Mouse (Mus musculus) lung, embryonic 16.5 days (tissue): Measurements from ENCODE around the gene Gm47995. TPM values are rescaled to one million over a fixed set of nuclear protein-coding genes. Genes with fewer than 3 reads are reported as not detected.
"Not testable (repeated sequence)": the region's sequence is repeated elsewhere in the genome, so short reads cannot be mapped to it uniquely, and the experiment has no call there.

Experiments
- ATAC-seq: fragments of 200-750 bp; cut with Nextera tagmentation; 2 replicates; pipeline ENCODE4 v1.8.0; 2017; ENCODE audit warnings: low read depth, mild to moderate bottlenecking, moderate library complexity
- H3K27ac ChIP-seq: fragments of 300-500 bp; sonication (generic); 2 replicates; pipeline ENCODE4 v1.5.1; 2014; ENCODE audit warnings: mild to moderate bottlenecking, control low read depth, low read length
- H3K27me3 ChIP-seq: fragments of 300-500 bp; sonication (generic); 2 replicates; pipeline ENCODE4 v1.6.1; 2014; ENCODE audit warnings: low read depth, low read length, mixed read lengths; ENCODE audit not compliant: control insufficient read depth, insufficient read depth
- H3K36me3 ChIP-seq: fragments of 300-500 bp; sonication (generic); 2 replicates; pipeline ENCODE4 v1.6.1; 2014; ENCODE audit warnings: low read length; ENCODE audit not compliant: control insufficient read depth, insufficient read depth
- H3K4me1 ChIP-seq: fragments of 300-500 bp; sonication (generic); replicated peaks from 2 replicates; pipeline ENCODE4 v1.6.1; 2014; ENCODE audit warnings: low read length, mixed read lengths; ENCODE audit not compliant: control insufficient read depth, insufficient read depth
- H3K4me2 ChIP-seq: fragments of 300-500 bp; sonication (generic); 2 replicates; pipeline ENCODE4 v1.6.1; 2014; ENCODE audit warnings: low read depth, low read length, control low read depth
- H3K4me3 ChIP-seq: fragments of 300-500 bp; sonication (generic); 2 replicates; pipeline ENCODE4 v1.5.1; 2014; ENCODE audit warnings: mild to moderate bottlenecking, low read length, control low read depth
- H3K9ac ChIP-seq: fragments of 300-500 bp; sonication (generic); 2 replicates; pipeline ENCODE4 v1.6.1; 2014; ENCODE audit warnings: low read length, control low read depth
- H3K9me3 ChIP-seq: fragments of 300-500 bp; sonication (generic); 2 replicates; pipeline ENCODE4 v1.6.1; 2016; ENCODE audit warnings: low read length; ENCODE audit not compliant: control insufficient read depth
- WGBS: fragments of 180-500 bp; shearing (Covaris S2); extraction: QIAGEN DNeasy Blood & Tissue Kit; methylation state at CpG from one replicate; pipeline ENCODE4 v1.1.7; 2014; 5-methylcytosine and 5-hydroxymethylcytosine counted together
- polyA plus RNA-seq: library from polyadenylated mRNA; unstranded; fragments of >200 nt; fragmentation: Nextera tagmentation; extraction: Ambion mirVana; gene quantifications from 2 replicates; pipeline ENCODE4 v1.2.1, GENCODE M21; 2015

The Gm47995 gene
- polyA plus RNA-seq, result not detected in 2 replicates

GRCm38 (mm10) chr1:151198120-151198519, at the start of gene Gm47995:
Gene Gm47995, plus strand, starts transcription at chr1:151198448.
- not testable (repeated sequence) for H3K9ac ChIP-seq, ATAC-seq, H3K36me3 ChIP-seq, H3K4me2 ChIP-seq, H3K4me1 ChIP-seq, H3K27ac ChIP-seq, H3K27me3 ChIP-seq, H3K9me3 ChIP-seq, H3K4me3 ChIP-seq
- WGBS, result 64% methylated on average over 2 of the region's 4 CpGs

- Histone ChIP-seq H3K9ac (no peak overlapping the region), H3K36me3 (no peaks in the 10 kb centered on the region), H3K4me1 (no peaks in the 10 kb centered on the region), H3K4me2 (no peak overlapping the region), H3K27me3 (no peaks in the 10 kb centered on the region), H3K27ac (no peak overlapping the region), H3K4me3 (no peak overlapping the region), H3K9me3 (no peaks in the 10 kb centered on the region)
- WGBS, result 91% methylated on average over 7 of the region's 7 CpGs
- ATAC-seq, result no peak
These were observed 48.0 kb upstream of the Gm47995 start for GRCm38 (mm10) chr1:151150211-151150610.

GRCm38 (mm10) chr1:151151089-151151488, 47.2 kb upstream of the Gm47995 start:
- Histone ChIP-seq H3K9me3 (no peaks in the 10 kb centered on the region), H3K27me3 (no peaks in the 10 kb centered on the region), H3K9ac (no peak overlapping the region), H3K36me3 (no peaks in the 10 kb centered on the region), H3K4me1 (no peaks in the 10 kb centered on the region), H3K4me2 (no peak overlapping the region), H3K27ac (no peak overlapping the region), H3K4me3 (no peak overlapping the region)
- WGBS, result 69% methylated on average over 2 of the region's 2 CpGs
- ATAC-seq, result no peak

GRCm38 (mm10) chr1:151153056-151153652, 45.1 kb upstream of the Gm47995 start:
- H3K9ac ChIP-seq, result no peak overlapping the region
- WGBS, result 76% methylated on average over 6 of the region's 6 CpGs
- no peaks in the 10 kb centered on the region for H3K9me3 ChIP-seq
- H3K27me3 ChIP-seq, result no peaks in the 10 kb centered on the region
- no peak overlapping the region for H3K4me2 ChIP-seq
- H3K36me3 ChIP-seq, result no peaks in the 10 kb centered on the region
- H3K4me3 ChIP-seq, result no peak overlapping the region
- no peaks in the 10 kb centered on the region for H3K4me1 ChIP-seq
- H3K27ac ChIP-seq, result no peak overlapping the region
- no peak for ATAC-seq

- H3K4me1 ChIP-seq, H3K9ac ChIP-seq, H3K9me3 ChIP-seq, H3K4me2 ChIP-seq, H3K27me3 ChIP-seq, H3K27ac ChIP-seq, H3K4me3 ChIP-seq, ATAC-seq, H3K36me3 ChIP-seq: not testable (repeated sequence)
- WGBS, result 87% methylated on average over 9 of the region's 9 CpGs
These were observed 44.1 kb upstream of the Gm47995 start for GRCm38 (mm10) chr1:151154131-151154530.

- no peak for ATAC-seq
- H3K9me3 ChIP-seq, result no peaks in the 10 kb centered on the region
- H3K27ac ChIP-seq, result no peak overlapping the region
- H3K27me3 ChIP-seq, result no peaks in the 10 kb centered on the region
- 80% methylated on average over 3 of the region's 3 CpGs for WGBS
- no peaks in the 10 kb centered on the region for H3K4me1 ChIP-seq
- no peak overlapping the region for H3K4me3 ChIP-seq
- no peak overlapping the region for H3K4me2 ChIP-seq
- H3K9ac ChIP-seq, result no peak overlapping the region
- H3K36me3 ChIP-seq, result no peaks in the 10 kb centered on the region
These were observed 42.1 kb upstream of the Gm47995 start for GRCm38 (mm10) chr1:151156129-151156528.

- H3K9ac ChIP-seq, result no peak overlapping the region
- WGBS, result 56% methylated on average over 7 of the region's 7 CpGs
- no peaks in the 10 kb centered on the region for H3K4me1 ChIP-seq
- no peaks in the 10 kb centered on the region for H3K36me3 ChIP-seq
- no peak overlapping the region for H3K27ac ChIP-seq
- H3K4me3 ChIP-seq, result no peak overlapping the region
- H3K9me3 ChIP-seq, result no peaks in the 10 kb centered on the region
- H3K27me3 ChIP-seq, result no peaks in the 10 kb centered on the region
- H3K4me2 ChIP-seq, result no peak overlapping the region
- ATAC-seq, result no peak
These were observed 41.2 kb upstream of the Gm47995 start for GRCm38 (mm10) chr1:151156777-151157632.

GRCm38 (mm10) chr1:151157963-151158856, 40.0 kb upstream of the Gm47995 start:
- no peak overlapping the region for H3K4me3 ChIP-seq
- H3K27me3 ChIP-seq, result no peaks in the 10 kb centered on the region
- WGBS, result 76% methylated on average over 9 of the region's 9 CpGs
- H3K27ac ChIP-seq, result no peak overlapping the region
- no peaks in the 10 kb centered on the region for H3K36me3 ChIP-seq
- H3K4me1 ChIP-seq, result no peaks in the 10 kb centered on the region
- no peak for ATAC-seq
- H3K9me3 ChIP-seq, result no peaks in the 10 kb centered on the region
- H3K9ac ChIP-seq, result no peak overlapping the region
- no peak overlapping the region for H3K4me2 ChIP-seq
